Mouse (Mus musculus) erythroblast, embryonic 14.5 days (primary cell): ENCODE data around the gene Macrod2. TPM values are rescaled to one million over a fixed set of nuclear protein-coding genes. Genes with fewer than 3 reads are reported as not detected.

Experiments used
- H3K27me3 ChIP-seq: 2 replicates; pipeline ENCODE4 v1.6.1; 2012; ENCODE audit warnings: inconsistent platforms; ENCODE audit not compliant: control insufficient read depth
- H3K36me3 ChIP-seq: 2 replicates; pipeline ENCODE4 v1.6.1; 2012; ENCODE audit warnings: mild to moderate bottlenecking, inconsistent platforms; ENCODE audit not compliant: control insufficient read depth
- H3K4me1 ChIP-seq: 2 replicates; pipeline ENCODE4 v1.6.1; 2012; ENCODE audit warnings: inconsistent platforms; ENCODE audit not compliant: control insufficient read depth
- H3K4me3 ChIP-seq: replicated peaks from 2 replicates; pipeline ENCODE3; 2012; ENCODE audit warnings: moderate library complexity, mild to moderate bottlenecking, inconsistent platforms
- H3K9me3 ChIP-seq: 2 replicates; pipeline ENCODE4 v1.6.1; 2012; ENCODE audit warnings: low read length, inconsistent platforms, mixed read lengths; ENCODE audit not compliant: control insufficient read depth
- GATA1 ChIP-seq: IDR thresholded peaks from 2 replicates; pipeline ENCODE4 v1.6.1; 2012; ENCODE audit warnings: low read length, inconsistent platforms, mixed read lengths
- TAL1 ChIP-seq: IDR thresholded peaks from 3 replicates; pipeline ENCODE4 v1.6.1; 2012; ENCODE audit warnings: low read length, inconsistent platforms, mixed read lengths
- polyA plus RNA-seq: library from polyadenylated mRNA; stranded (reverse); fragments of >175 nt; gene quantifications from 2 replicates; pipeline ENCODE4 v1.2.3, GENCODE M21; 2012

Gene Macrod2
- polyA plus RNA-seq, 1 experiment = 0.81 TPM

- no peak overlapping the region for H3K4me3 ChIP-seq
- TF ChIP-seq TAL1 (no peak), GATA1 (no peak)
- H3K4me1 ChIP-seq = no peaks in the 10 kb centered on the region
- peaks cover 3% of the 10 kb centered on the region; the same call in 1 of the 2 replicates for H3K9me3 ChIP-seq
- H3K27me3 ChIP-seq = no peaks in the 10 kb centered on the region
- H3K36me3 ChIP-seq = no peaks in the 10 kb centered on the region
These were observed 1516.8 kb downstream of the Macrod2 start for GRCm38 (mm10) chr2:141911831-141912447.

GRCm38 (mm10) chr2:141913486-141913885, 1518.4 kb downstream of the Macrod2 start:
- Histone ChIP-seq H3K4me3 (no peak overlapping the region), H3K27me3 (no peaks in the 10 kb centered on the region), H3K36me3 (no peaks in the 10 kb centered on the region), H3K4me1 (no peaks in the 10 kb centered on the region), H3K9me3 (peaks cover 3% of the 10 kb centered on the region; the same call in 1 of the 2 replicates)
- TF ChIP-seq GATA1 = no peak

GRCm38 (mm10) chr2:141913894-141914293, 1518.8 kb downstream of the Macrod2 start:
- H3K36me3 ChIP-seq = no peaks in the 10 kb centered on the region
- H3K4me1 ChIP-seq = no peaks in the 10 kb centered on the region
- peaks cover under 1% of the 10 kb centered on the region; the same call in 1 of the 2 replicates for H3K9me3 ChIP-seq
- no peak for TF ChIP-seq TAL1
- H3K27me3 ChIP-seq = no peaks in the 10 kb centered on the region
- H3K4me3 ChIP-seq = no peak overlapping the region

GRCm38 (mm10) chr2:141920377-141920992, 1525.4 kb downstream of the Macrod2 start:
- Histone ChIP-seq H3K9me3 (no peaks in the 10 kb centered on the region), H3K27me3 (no peaks in the 10 kb centered on the region), H3K36me3 (no peaks in the 10 kb centered on the region), H3K4me3 (no peak overlapping the region), H3K4me1 (no peaks in the 10 kb centered on the region)
- TF ChIP-seq TAL1 = no peak
- TF ChIP-seq GATA1 = no peak

- Histone ChIP-seq H3K4me1 (no peaks in the 10 kb centered on the region), H3K36me3 (no peaks in the 10 kb centered on the region), H3K9me3 (no peaks in the 10 kb centered on the region), H3K4me3 (no peak overlapping the region), H3K27me3 (no peaks in the 10 kb centered on the region)
- TF ChIP-seq TAL1 (no peak), GATA1 (no peak)
These were observed 1540.0 kb downstream of the Macrod2 start for GRCm38 (mm10) chr2:141935130-141935529.

- Histone ChIP-seq H3K27me3 (no peaks in the 10 kb centered on the region), H3K36me3 (no peaks in the 10 kb centered on the region), H3K9me3 (peaks cover 2% of the 10 kb centered on the region; the same call in 1 of the 2 replicates), H3K4me1 (no peaks in the 10 kb centered on the region), H3K4me3 (no peak overlapping the region)
- TF ChIP-seq GATA1 = no peak
- TF ChIP-seq TAL1 = no peak
These were observed 1559.7 kb downstream of the Macrod2 start for GRCm38 (mm10) chr2:141954795-141955194.

- Histone ChIP-seq H3K4me1 (no peaks in the 10 kb centered on the region), H3K36me3 (no peaks in the 10 kb centered on the region), H3K4me3 (no peak overlapping the region), H3K27me3 (no peaks in the 10 kb centered on the region), H3K9me3 (peaks cover 2% of the 10 kb centered on the region; the same call in 1 of the 2 replicates)
- no peak for TF ChIP-seq TAL1
- no peak for TF ChIP-seq GATA1
These were observed 1560.1 kb downstream of the Macrod2 start for GRCm38 (mm10) chr2:141955197-141955596.

GRCm38 (mm10) chr2:141962868-141963267, 1567.8 kb downstream of the Macrod2 start:
- TF ChIP-seq TAL1 = no peak
- TF ChIP-seq GATA1 = no peak
- Histone ChIP-seq H3K4me1 (no peaks in the 10 kb centered on the region), H3K27me3 (no peaks in the 10 kb centered on the region), H3K9me3 (no peaks in the 10 kb centered on the region), H3K4me3 (no peak overlapping the region), H3K36me3 (no peaks in the 10 kb centered on the region)

- H3K9me3 ChIP-seq = no peaks in the 10 kb centered on the region
- no peaks in the 10 kb centered on the region for H3K4me1 ChIP-seq
- TF ChIP-seq TAL1 (no peak), GATA1 (no peak)
These were observed 1588.7 kb downstream of the Macrod2 start for GRCm38 (mm10) chr2:141983664-141984395.

More at GRCm38 (mm10) chr2:141983664-141984395, 1588.7 kb downstream of the Macrod2 start:
- H3K27me3 ChIP-seq = no peaks in the 10 kb centered on the region
- H3K4me3 ChIP-seq = no peak overlapping the region
- H3K36me3 ChIP-seq = no peaks in the 10 kb centered on the region
